In the genomic region with DNA sequence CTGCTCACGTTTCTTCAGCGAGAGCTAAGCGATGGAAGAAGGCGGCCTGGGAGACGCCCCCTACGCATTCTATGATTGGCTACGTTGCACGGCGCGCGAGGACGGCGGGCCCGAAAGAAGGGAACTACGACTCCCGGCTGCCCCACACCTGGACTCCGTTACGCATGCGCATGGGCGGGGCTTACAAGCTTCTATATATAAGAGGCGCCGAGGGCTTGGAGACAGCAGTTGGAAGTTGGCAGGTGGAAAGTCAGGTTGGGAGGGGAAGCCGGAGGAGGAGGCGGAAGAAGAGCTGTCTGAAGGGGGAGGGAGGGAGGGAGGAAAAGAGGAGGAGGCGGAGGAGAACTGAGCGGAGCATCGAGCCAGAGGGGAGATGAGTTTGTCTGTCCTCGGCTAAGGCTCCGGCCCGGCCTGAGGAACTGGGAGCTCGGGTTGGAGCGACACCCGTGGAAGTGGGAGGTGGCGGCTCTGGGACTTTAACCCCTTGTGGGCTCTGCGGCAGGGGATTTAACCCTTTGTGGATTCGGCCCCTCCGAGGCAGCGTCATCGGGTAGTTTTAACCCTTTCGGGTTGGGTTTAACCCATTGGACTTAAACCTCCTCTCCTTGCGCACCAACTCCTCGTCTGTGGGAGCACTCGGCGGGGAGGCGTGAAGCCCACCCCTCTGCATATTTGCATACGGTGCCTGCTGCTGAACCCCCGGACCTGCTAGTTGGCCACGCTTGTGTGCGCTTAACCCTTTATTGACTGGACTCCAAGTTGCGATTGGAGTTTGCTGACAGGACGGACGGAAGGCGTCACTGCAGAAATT, we compare ENCODE assay signal across 7 mouse cellular contexts. TPM values are rescaled to one million over a fixed set of nuclear protein-coding genes. Genes with fewer than 3 reads are reported as not detected.
A peak's percentile ranks its signal among the peaks of the same experiment; 100 is the strongest.
DNase-seq lines count a peak whose midpoint lies in the region; ATAC-seq and TF ChIP-seq lines count a peak whose summit lies in the region.

A gene (plus strand): TSS at position 224 of the 811 bp plus-strand sequence.

- peak within 1 kb of the TSS; percentile 91 for H3K4me2 ChIP-seq in embryonic facial prominence, embryonic 12.5 days (replicated peaks)
- H3K4me2 ChIP-seq in limb, embryonic 12.5 days, result peak within 1 kb of the TSS; percentile 92
- peak within 1 kb of the TSS; percentile 96 for H3K4me2 ChIP-seq in midbrain, embryonic 15.5 days

- H3K27me3 ChIP-seq in embryonic facial prominence, embryonic 12.5 days, result peaks cover 2% of the 10 kb centered on the region
- H3K27me3 ChIP-seq in kidney, adult 2 months (replicated peaks; ENCODE audit: control insufficient read depth, insufficient read depth, low read length), result no peaks in the 10 kb centered on the region
- peaks cover 16% of the 10 kb centered on the region for H3K27me3 ChIP-seq in limb, embryonic 12.5 days
- H3K27me3 ChIP-seq in midbrain, embryonic 15.5 days (replicated peaks), result peaks cover 26% of the 10 kb centered on the region
- H3K27me3 ChIP-seq in spleen, adult 2 months (ENCODE audit: control insufficient read depth, insufficient read depth, low read length), result no peaks in the 10 kb centered on the region

- H3K36me3 ChIP-seq in embryonic facial prominence, embryonic 12.5 days, result no peaks in the 10 kb centered on the region
- no peaks in the 10 kb centered on the region for H3K36me3 ChIP-seq in kidney, adult 2 months (ENCODE audit: control insufficient read depth, insufficient read depth, low read length)
- no peaks in the 10 kb centered on the region for H3K36me3 ChIP-seq in limb, embryonic 12.5 days
- H3K36me3 ChIP-seq in midbrain, embryonic 15.5 days (replicated peaks), result no peaks in the 10 kb centered on the region
- no peaks in the 10 kb centered on the region for H3K36me3 ChIP-seq in spleen, adult 2 months (ENCODE audit: control insufficient read depth, insufficient read depth, low read length)

- H3K4me1 ChIP-seq in embryonic facial prominence, embryonic 12.5 days, result peaks cover 20% of the 10 kb centered on the region
- H3K4me1 ChIP-seq in kidney, adult 2 months (ENCODE audit: control insufficient read depth, insufficient read depth, low read length), result peaks cover 23% of the 10 kb centered on the region
- peaks cover 37% of the 10 kb centered on the region for H3K4me1 ChIP-seq in limb, embryonic 12.5 days (replicated peaks)
- peaks cover 49% of the 10 kb centered on the region for H3K4me1 ChIP-seq in midbrain, embryonic 15.5 days
- H3K4me1 ChIP-seq in spleen, adult 2 months (ENCODE audit: control insufficient read depth, insufficient read depth, insufficient read length), result no peaks in the 10 kb centered on the region

- TF ChIP-seq CTCF in kidney, adult 2 months (conservative IDR thresholded peaks at IDR 0.05; ENCODE audit: insufficient read depth, insufficient read length, low read depth, low read length), result 0 out of 2 replicates have a peak, but pooled peaks have one; percentile 3
- TF ChIP-seq CTCF in spleen, adult 2 months (IDR thresholded peaks at IDR 0.05; ENCODE audit: extremely low read depth, insufficient read depth, insufficient read length, insufficient replicate concordance), result no peak

- ATAC-seq in embryonic facial prominence, embryonic 12.5 days (ENCODE audit: insufficient number of reproducible peaks, insufficient read depth, low FRiP score, low TSS enrichment), result peak; percentile 93
- ATAC-seq in limb, embryonic 12.5 days (ENCODE audit: insufficient number of reproducible peaks, insufficient read depth, low FRiP score, low TSS enrichment, low read depth), result peak; percentile 92
- peak; percentile 96 for ATAC-seq in midbrain, embryonic 15.5 days (replicated peaks)

- peak within 1 kb of the TSS; percentile 66 for H3K4me3 ChIP-seq in embryonic facial prominence, embryonic 12.5 days
- peak within 1 kb of the TSS; percentile 98 for H3K4me3 ChIP-seq in kidney, adult 2 months (ENCODE audit: insufficient read depth, low read depth, low read length)
- peak within 1 kb of the TSS; percentile 64 for H3K4me3 ChIP-seq in limb, embryonic 12.5 days (replicated peaks)
- H3K4me3 ChIP-seq in midbrain, embryonic 15.5 days, result peak within 1 kb of the TSS; percentile 76
- peak within 1 kb of the TSS; percentile 87 for H3K4me3 ChIP-seq in spleen, adult 2 months (ENCODE audit: extremely low read depth, insufficient read depth, insufficient read length)

- WGBS in embryonic facial prominence, embryonic 12.5 days, result under 1% methylated on average over 53 of the region's 53 CpGs
- WGBS in kidney, adult 2 months, result under 1% methylated on average over 52 of the region's 53 CpGs
- under 1% methylated on average over 53 of the region's 53 CpGs for WGBS in limb, embryonic 12.5 days
- under 1% methylated on average over 53 of the region's 53 CpGs for WGBS in midbrain, embryonic 15.5 days
- WGBS in spleen, adult 2 months, result under 1% methylated on average over 52 of the region's 53 CpGs

- H3K9me3 ChIP-seq in embryonic facial prominence, embryonic 12.5 days, result no peaks in the 10 kb centered on the region
- no peaks in the 10 kb centered on the region for H3K9me3 ChIP-seq in limb, embryonic 12.5 days
- H3K9me3 ChIP-seq in midbrain, embryonic 15.5 days, result no peaks in the 10 kb centered on the region

- peak within 1 kb of the TSS; percentile 91 for H3K27ac ChIP-seq in embryonic facial prominence, embryonic 12.5 days
- peak within 1 kb of the TSS; percentile 100 for H3K27ac ChIP-seq in kidney, adult 2 months (ENCODE audit: insufficient read depth, low read depth, low read length)
- H3K27ac ChIP-seq in limb, embryonic 12.5 days, result peak within 1 kb of the TSS; percentile 90
- H3K27ac ChIP-seq in midbrain, embryonic 15.5 days, result peak within 1 kb of the TSS; percentile 97
- peak within 1 kb of the TSS; percentile 96 for H3K27ac ChIP-seq in spleen, adult 2 months (ENCODE audit: insufficient read depth, low read length)

- TF ChIP-seq POLR2A in kidney, adult 2 months (IDR thresholded peaks at IDR 0.05; ENCODE audit: low read depth, low read length), result peak; percentile 98
- peak; percentile 99 for TF ChIP-seq POLR2A in spleen, adult 2 months (IDR thresholded peaks at IDR 0.05; ENCODE audit: low read depth, low read length)

- peak; percentile 99 for DNase-seq in adrenal gland, postnatal 25 days
- peak; percentile 100 for DNase-seq in heart, adult 11 months
- peak; percentile 100 for DNase-seq in kidney, adult 2 months
- peak; percentile 99 to 100 for DNase-seq in spleen, adult 2 months (ENCODE audit: low read depth in 1 of 2, low spot score in 2 of 2)

- peak within 1 kb of the TSS; percentile 81 for H3K9ac ChIP-seq in embryonic facial prominence, embryonic 12.5 days
- H3K9ac ChIP-seq in limb, embryonic 12.5 days (replicated peaks), result peak within 1 kb of the TSS; percentile 77
- peak within 1 kb of the TSS; percentile 91 for H3K9ac ChIP-seq in midbrain, embryonic 15.5 days

RNA-seq across cellular contexts. Expression of the gene that starts here (rescaled TPM):
- total RNA-seq in adrenal gland, postnatal 25 days (2021), result 72.0 and 75.6 TPM in 2 replicates
- polyA plus RNA-seq in embryonic facial prominence, embryonic 12.5 days (2016; fragmentation: Nextera tagmentation; extraction: Ambion mirVana), result 4.0 and 4.2 TPM in 2 replicates
- polyA plus RNA-seq in kidney, adult 2 months (2012; rRNA removed), result 24.9 and 26.4 TPM in 2 replicates
- 3.9 and 4.0 TPM in 2 replicates for polyA plus RNA-seq in limb, embryonic 12.5 days (2016; fragmentation: Nextera tagmentation; extraction: Ambion mirVana)
- polyA plus RNA-seq in midbrain, embryonic 15.5 days (2015; fragmentation: Nextera tagmentation; extraction: Ambion mirVana), result 3.1 and 3.7 TPM in 2 replicates
- 10.3 and 11.2 TPM in 2 replicates for polyA plus RNA-seq in spleen, adult 2 months (2012; rRNA removed)

Comparison
In these comparisons a context has a peak if more than half of its experiments do, and no peak if none do; other contexts are left out.
1. Peak in every context shown above with its lines: DNase-seq, ATAC-seq, H3K4me3 ChIP-seq and H3K27ac ChIP-seq.